Mouse (Mus musculus) embryonic facial prominence, embryonic 11.5 days (tissue): ENCODE measurements around the gene Thegl. TPM values are rescaled to one million over a fixed set of nuclear protein-coding genes. Genes with fewer than 3 reads are reported as not detected.
A peak's percentile ranks its signal among the peaks of the same experiment; 100 is the strongest.
"Not testable (repeated sequence)": the region's sequence is repeated elsewhere in the genome, so short reads cannot be mapped to it uniquely, and the experiment has no call there.

Source experiments
- ATAC-seq: fragments of 200-750 bp; cut with Nextera tagmentation; replicated peaks from 2 replicates; pipeline ENCODE4 v1.8.0; 2017; ENCODE audit warnings: low read depth; ENCODE audit not compliant: insufficient number of reproducible peaks, low FRiP score, low TSS enrichment
- DNase-seq: peaks from one replicate; pipeline ENCODE4 v3.0.0-alpha.2; 2015; ENCODE audit warnings: low spot score
- H3K27ac ChIP-seq: fragments of 300-500 bp; sonication (generic); replicated peaks from 2 replicates; pipeline ENCODE4 v1.5.1; 2014; ENCODE audit warnings: mild to moderate bottlenecking, low read depth, low read length, control low read depth
- H3K27me3 ChIP-seq: fragments of 300-500 bp; sonication (generic); 2 replicates; pipeline ENCODE4 v1.6.1; 2014; ENCODE audit warnings: mild to moderate bottlenecking, low read length, moderate library complexity, mixed read lengths; ENCODE audit not compliant: control insufficient read depth, insufficient read depth
- H3K36me3 ChIP-seq: fragments of 300-500 bp; sonication (generic); replicated peaks from 2 replicates; pipeline ENCODE4 v1.6.1; 2014; ENCODE audit warnings: low read depth, mild to moderate bottlenecking, low read length, moderate library complexity, mixed read lengths; ENCODE audit not compliant: control insufficient read depth, insufficient read depth
- H3K4me1 ChIP-seq: fragments of 300-500 bp; sonication (generic); 2 replicates; pipeline ENCODE4 v1.6.1; 2014; ENCODE audit warnings: low read length, mixed read lengths; ENCODE audit not compliant: control insufficient read depth, insufficient read depth
- H3K4me2 ChIP-seq: fragments of 300-500 bp; sonication (generic); 2 replicates; pipeline ENCODE4 v1.6.1; 2014; ENCODE audit warnings: low read depth, mild to moderate bottlenecking, control low read depth, low read length, moderate library complexity
- H3K4me3 ChIP-seq: fragments of 300-500 bp; sonication (generic); 2 replicates; pipeline ENCODE4 v1.5.1; 2014; ENCODE audit warnings: low read depth, low read length, control low read depth
- H3K9ac ChIP-seq: fragments of 300-500 bp; sonication (generic); replicated peaks from 2 replicates; pipeline ENCODE4 v1.6.1; 2014; ENCODE audit warnings: mild to moderate bottlenecking, control low read depth, low read length
- H3K9me3 ChIP-seq: fragments of 300-500 bp; sonication (generic); replicated peaks from 2 replicates; pipeline ENCODE4 v1.6.1; 2016; ENCODE audit warnings: mild to moderate bottlenecking, low read length, inconsistent platforms, mixed read lengths; ENCODE audit not compliant: control insufficient read depth
- WGBS: fragments of 180-500 bp; shearing (Covaris S2); extraction: QIAGEN DNeasy Blood & Tissue Kit; methylation state at CpG from one replicate; pipeline ENCODE4 v1.1.7; 2014; 5-methylcytosine and 5-hydroxymethylcytosine counted together
- polyA plus RNA-seq: library from polyadenylated mRNA; unstranded; fragments of >200 nt; fragmentation: Nextera tagmentation; extraction: Ambion mirVana; gene quantifications from 2 replicates; pipeline ENCODE4 v1.2.1, GENCODE M21; 2014

Thegl gene
- polyA plus RNA-seq: 0.13 TPM in 1 of 2 replicates, not detected in the other

DNA sequence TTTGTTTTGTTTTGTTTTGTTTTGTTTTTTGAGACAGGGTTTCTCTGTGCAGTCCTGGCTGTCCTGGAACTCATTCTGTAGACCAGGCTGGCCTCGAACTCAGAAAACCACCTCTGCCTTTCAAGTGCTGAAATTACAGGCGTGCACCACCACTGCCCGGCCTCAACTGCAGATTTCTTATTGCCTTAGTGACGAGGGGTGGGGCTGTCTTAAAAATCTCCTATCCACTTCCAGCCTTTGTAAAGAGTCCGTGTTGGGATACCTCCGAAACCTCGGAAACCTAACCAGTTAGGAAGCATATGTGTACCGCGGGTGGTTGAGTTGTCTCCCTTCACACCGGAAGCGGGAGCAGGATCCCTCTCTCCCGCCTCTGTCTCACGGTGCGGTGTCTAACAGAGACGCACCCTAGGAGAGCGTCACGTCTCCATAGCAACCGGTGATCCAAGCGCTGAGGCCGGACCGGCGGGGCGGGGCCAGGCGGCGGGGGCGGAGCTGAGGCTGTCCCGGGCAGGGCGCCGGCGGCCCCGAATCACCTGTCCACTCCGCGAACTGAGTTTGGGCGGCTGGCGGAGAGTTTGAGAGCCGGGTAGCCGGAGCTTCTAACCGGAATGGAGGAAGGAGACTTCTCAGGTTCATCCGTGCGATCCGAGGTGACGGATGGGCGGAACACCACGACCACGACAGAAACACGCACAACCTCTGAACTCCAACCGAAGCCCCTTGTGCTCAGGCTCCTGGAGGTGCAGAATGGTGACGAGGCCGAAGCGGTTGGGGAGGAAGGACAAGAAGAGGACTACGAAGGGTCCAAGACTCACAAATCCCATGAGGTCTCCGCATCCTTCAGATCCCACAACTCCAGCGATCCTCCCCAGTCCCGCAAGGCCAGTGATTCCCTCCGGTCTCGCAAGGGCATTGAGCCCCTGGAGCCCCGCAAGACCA is at the start of gene Thegl:
TSS of gene Thegl (plus strand) at position 480 of the 939 bp plus-strand sequence.
- no peak within 1 kb of the TSS for H3K27ac ChIP-seq
- H3K4me1 ChIP-seq: no peaks in the 10 kb centered on the region
- peak within 1 kb of the TSS; percentile 76 for H3K4me2 ChIP-seq
- 10% methylated on average over 57 of the region's 57 CpGs for WGBS
- peak within 1 kb of the TSS; percentile 44 for H3K4me3 ChIP-seq
- H3K9ac ChIP-seq: no peak within 1 kb of the TSS
- no peaks in the 10 kb centered on the region for H3K9me3 ChIP-seq
- ATAC-seq (peak; percentile 95), DNase-seq (peak; percentile 85)
- no peaks in the 10 kb centered on the region for H3K27me3 ChIP-seq
- no peaks in the 10 kb centered on the region for H3K36me3 ChIP-seq

DNA sequence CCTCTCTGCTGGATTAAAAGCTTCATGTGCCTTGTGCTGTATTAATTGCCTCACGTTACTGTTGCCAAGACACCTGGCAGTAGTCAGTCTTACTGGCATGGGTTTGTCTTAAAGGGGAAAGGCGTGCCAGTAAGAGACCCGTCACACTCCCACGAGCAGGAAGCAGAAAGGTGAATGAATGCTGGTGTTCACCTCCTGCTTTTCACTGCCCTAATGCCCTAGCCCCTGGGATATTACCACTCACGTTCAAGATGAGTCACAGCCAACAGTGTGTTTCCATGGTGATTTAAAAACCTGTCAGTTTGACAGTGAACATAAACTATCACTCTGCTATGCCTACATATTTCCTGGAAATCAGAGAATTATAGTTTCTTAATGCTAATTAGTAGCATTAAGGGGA is 46.6 kb upstream of the Thegl start:
- ATAC-seq: no peak
- WGBS: 77% methylated on average over 5 of the region's 5 CpGs
- DNase-seq: no peak
- Histone ChIP-seq H3K36me3 (no peaks in the 10 kb centered on the region; the same call in 1 of the 2 replicates), H3K4me1 (no peaks in the 10 kb centered on the region; the same call in 1 of the 2 replicates), H3K27ac (no peak overlapping the region), H3K27me3 (no peaks in the 10 kb centered on the region), H3K4me2 (no peak overlapping the region), H3K9me3 (no peaks in the 10 kb centered on the region), H3K9ac (no peak overlapping the region), H3K4me3 (no peak overlapping the region)

DNA sequence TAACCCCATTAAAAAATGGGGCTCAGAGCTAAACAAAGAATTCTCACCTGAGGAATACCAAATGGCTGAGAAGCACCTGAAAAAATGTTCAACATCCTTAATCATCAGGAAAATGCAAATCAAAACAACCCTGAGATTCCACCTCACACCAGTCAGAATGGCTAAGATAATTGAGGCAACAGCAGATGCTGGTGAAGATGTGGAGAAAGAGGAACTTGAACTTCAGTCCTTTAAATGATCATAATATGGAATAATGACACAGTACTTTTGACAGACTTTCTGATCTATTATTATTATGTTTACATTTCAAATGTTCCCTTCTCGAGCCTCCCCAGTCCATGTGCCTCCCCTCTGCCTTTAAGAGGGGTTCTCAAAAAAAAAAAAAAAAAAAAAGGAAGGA is 44.7 kb upstream of the Thegl start:
- not testable (repeated sequence) for H3K9me3 ChIP-seq, H3K27me3 ChIP-seq, H3K4me2 ChIP-seq, ATAC-seq, H3K4me3 ChIP-seq, DNase-seq, H3K4me1 ChIP-seq, H3K27ac ChIP-seq, H3K36me3 ChIP-seq, H3K9ac ChIP-seq
- 83% methylated on average over 1 of the region's 1 CpGs for WGBS

DNA sequence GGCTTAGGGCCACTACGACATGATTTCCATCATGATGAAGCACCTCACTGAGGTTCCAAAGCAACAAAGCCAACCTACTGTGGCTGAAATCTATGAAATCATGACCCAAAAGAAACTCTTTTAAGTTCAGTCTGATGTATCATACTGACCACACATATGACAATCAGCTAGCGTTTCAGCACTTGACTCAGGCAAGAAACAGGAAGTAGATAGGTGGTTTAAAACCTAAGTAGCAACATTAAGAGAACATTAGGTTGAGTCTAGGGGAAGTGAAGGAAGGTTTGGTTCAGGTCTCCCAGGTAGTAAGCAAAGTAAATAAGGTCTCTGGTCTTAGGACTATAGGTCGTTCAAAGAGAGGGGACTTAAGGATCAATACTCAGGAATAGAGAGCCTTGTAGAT is 42.3 kb upstream of the Thegl start:
- no peak overlapping the region for H3K9ac ChIP-seq
- H3K4me1 ChIP-seq: no peaks in the 10 kb centered on the region; the same call in 1 of the 2 replicates
- H3K27ac ChIP-seq: no peak overlapping the region
- H3K4me2 ChIP-seq: peak overlapping the region; percentile 78
- no peaks in the 10 kb centered on the region for H3K27me3 ChIP-seq
- no peak for ATAC-seq
- H3K36me3 ChIP-seq: no peaks in the 10 kb centered on the region; the same call in none of the 2 replicates
- no peak for DNase-seq
- no peaks in the 10 kb centered on the region for H3K9me3 ChIP-seq
- peak overlapping the region; percentile 91 for H3K4me3 ChIP-seq
- 75% methylated on average over 3 of the region's 3 CpGs for WGBS

DNA sequence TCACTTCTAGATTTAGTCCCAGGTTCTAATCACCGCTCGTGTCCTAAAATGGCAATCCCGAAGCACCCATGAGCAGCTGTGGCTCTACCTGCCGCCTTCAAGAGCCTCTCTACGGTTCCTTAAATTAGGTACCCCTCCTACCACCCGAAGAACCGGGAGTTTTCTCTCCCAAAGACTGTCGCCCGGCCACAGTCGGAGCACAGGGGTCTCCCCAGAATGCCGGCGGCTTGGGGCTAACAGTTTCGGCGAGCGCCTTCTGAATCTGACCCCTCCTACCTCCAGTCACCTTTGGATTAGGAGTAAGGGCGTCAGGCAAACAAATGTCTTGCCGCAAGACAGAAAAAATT is 41.6 kb upstream of the Thegl start:
- no peak overlapping the region for H3K27ac ChIP-seq
- DNase-seq: no peak
- no peaks in the 10 kb centered on the region; the same call in 1 of the 2 replicates for H3K4me1 ChIP-seq
- no peaks in the 10 kb centered on the region; the same call in none of the 2 replicates for H3K36me3 ChIP-seq
- peak overlapping the region; percentile 91 for H3K4me3 ChIP-seq
- no peak; the same call in 1 of the 2 replicates for ATAC-seq
- peak overlapping the region; percentile 82 for H3K9ac ChIP-seq
- no peaks in the 10 kb centered on the region for H3K9me3 ChIP-seq
- WGBS: 3% methylated on average over 17 of the region's 17 CpGs
- H3K4me2 ChIP-seq: peak overlapping the region; percentile 78
- no peaks in the 10 kb centered on the region for H3K27me3 ChIP-seq

DNA sequence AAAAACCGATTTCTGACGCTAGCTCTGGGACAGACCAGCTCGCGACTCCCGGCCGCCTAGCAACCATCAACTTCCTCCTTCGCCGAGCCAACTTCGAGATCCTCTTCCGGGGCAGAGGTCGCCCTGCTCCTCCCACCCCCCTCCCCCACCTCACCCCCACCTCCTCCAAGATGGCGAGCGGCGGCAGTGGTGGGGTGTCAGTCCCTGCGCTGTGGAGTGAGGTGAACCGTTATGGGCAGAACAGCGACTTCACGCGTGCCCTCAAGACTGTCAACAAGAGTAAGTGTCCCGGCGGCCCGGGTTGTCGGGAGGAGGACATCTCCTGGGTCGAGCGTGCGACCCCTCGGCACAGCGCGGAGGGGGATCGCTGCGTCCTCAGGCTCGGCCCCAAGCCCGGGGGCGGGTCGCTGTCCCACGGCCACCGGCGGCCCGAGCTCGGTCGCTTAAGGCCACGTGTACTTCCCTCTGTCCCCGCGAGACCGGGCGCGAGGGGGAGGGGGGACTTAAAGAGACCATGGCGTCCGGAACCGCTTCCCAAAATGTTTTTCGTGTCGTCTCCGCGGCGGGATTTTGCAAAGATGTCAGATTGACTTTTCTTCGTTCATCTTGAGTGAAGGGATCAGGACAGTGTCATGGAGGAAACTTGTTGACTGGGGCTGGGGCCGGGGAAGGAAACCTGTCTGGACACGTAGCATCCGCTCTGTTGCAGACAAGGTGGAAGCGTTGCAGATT is 41.1 kb upstream of the Thegl start, which contains the start of gene Srp72:
TSS of gene Srp72 (plus strand) at position 130 of the 732 bp plus-strand sequence.
- DNase-seq (peak; percentile 92), ATAC-seq (peak; percentile 91)
- no peaks in the 10 kb centered on the region; the same call in none of the 2 replicates for H3K36me3 ChIP-seq
- no peak within 1 kb of the TSS; the same call in 1 of the 2 replicates for H3K27ac ChIP-seq
- H3K27me3 ChIP-seq: no peaks in the 10 kb centered on the region
- peak within 1 kb of the TSS; percentile 78 for H3K4me2 ChIP-seq
- H3K9me3 ChIP-seq: no peaks in the 10 kb centered on the region
- H3K4me1 ChIP-seq: no peaks in the 10 kb centered on the region; the same call in 1 of the 2 replicates
- WGBS: under 1% methylated on average over 60 of the region's 60 CpGs
- H3K9ac ChIP-seq: peak within 1 kb of the TSS; percentile 82
- H3K4me3 ChIP-seq: peak within 1 kb of the TSS; percentile 91

DNA sequence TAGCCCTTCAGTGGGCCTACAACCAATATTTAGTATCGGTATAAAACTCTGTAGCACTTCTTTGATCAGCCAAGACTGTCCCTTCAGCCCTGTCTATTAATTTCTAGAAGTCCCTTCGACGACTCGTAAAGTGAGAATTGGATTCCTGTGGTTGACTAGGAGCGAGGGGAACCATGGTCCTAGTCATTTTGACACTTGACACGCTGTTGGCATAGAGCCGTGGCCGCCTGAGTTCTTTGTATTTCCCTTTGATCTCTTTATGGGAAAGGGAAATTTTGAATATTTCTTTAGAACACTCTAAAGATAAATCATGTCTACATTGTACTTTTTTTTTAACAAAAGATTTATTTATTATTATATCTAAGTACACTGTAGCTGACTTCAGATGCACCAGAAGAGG is 40.1 kb upstream of the Thegl start:
- no peak for ATAC-seq
- DNase-seq: no peak
- WGBS: 91% methylated on average over 8 of the region's 8 CpGs
- no peaks in the 10 kb centered on the region for H3K27me3 ChIP-seq
- H3K27ac ChIP-seq: no peak overlapping the region
- no peak overlapping the region for H3K9ac ChIP-seq
- H3K4me1 ChIP-seq: no peaks in the 10 kb centered on the region; the same call in 1 of the 2 replicates
- no peaks in the 10 kb centered on the region for H3K9me3 ChIP-seq
- H3K4me3 ChIP-seq: no peak overlapping the region
- peaks cover 5% of the 10 kb centered on the region for H3K36me3 ChIP-seq
- no peak overlapping the region; the same call in 1 of the 2 replicates for H3K4me2 ChIP-seq
